Mouse (Mus musculus) C2C12 (cell line): ENCODE results near the gene Wwtr1. TPM values are rescaled to one million over a fixed set of nuclear protein-coding genes. Genes with fewer than 3 reads are reported as not detected.

Experiments used
- H3K27me3 ChIP-seq: one replicate; pipeline ENCODE4 v1.6.1; 2011; ENCODE audit not compliant: control insufficient read depth, insufficient read depth, insufficient read length
- H3K36me3 ChIP-seq: one replicate; pipeline ENCODE4 v1.6.1; 2011; ENCODE audit not compliant: control insufficient read depth, insufficient read depth
- H3K4me3 ChIP-seq: one replicate; pipeline ENCODE4 v1.5.1; 2011; ENCODE audit warnings: mild to moderate bottlenecking, control low read depth; ENCODE audit not compliant: poor library complexity, insufficient read depth, severe bottlenecking
- H3K79me2 ChIP-seq: one replicate; pipeline ENCODE4 v1.6.1; 2011; ENCODE audit not compliant: control insufficient read depth, insufficient read depth
- H3K79me3 ChIP-seq: one replicate; pipeline ENCODE4 v1.6.1; 2011; ENCODE audit warnings: low read depth, control low read depth
- H3ac ChIP-seq: one replicate; pipeline ENCODE3; 2011; ENCODE audit warnings: low read depth; ENCODE audit not compliant: control insufficient read depth, insufficient read length
- CEBPB ChIP-seq: IDR thresholded peaks from one replicate; pipeline ENCODE4 v1.6.1; 2011; ENCODE audit warnings: low read depth, mild to moderate bottlenecking, control low read depth, moderate library complexity
- CTCF ChIP-seq: IDR thresholded peaks from one replicate; pipeline ENCODE4 v1.5.1; 2011; ENCODE audit not compliant: control insufficient read depth, insufficient read depth, insufficient read length
- FOSL1 ChIP-seq: IDR thresholded peaks from one replicate; pipeline ENCODE4 v1.8.0; 2011; ENCODE audit warnings: mild to moderate bottlenecking, low read length; ENCODE audit not compliant: poor library complexity, insufficient read depth, severe bottlenecking
- MAX ChIP-seq: IDR thresholded peaks from one replicate; pipeline ENCODE4 v1.6.1; 2011; ENCODE audit warnings: mild to moderate bottlenecking, control low read depth
- MYOD1 ChIP-seq: IDR thresholded peaks from one replicate; pipeline ENCODE4 v1.6.1; 2011; ENCODE audit warnings: low read depth; ENCODE audit not compliant: control insufficient read depth, insufficient read length
- MYOG ChIP-seq: IDR thresholded peaks from one replicate; pipeline ENCODE4 v1.6.1; 2011; ENCODE audit not compliant: control insufficient read depth, insufficient read length; ENCODE audit errors: extremely low read depth
- USF1 ChIP-seq: IDR thresholded peaks from one replicate; pipeline ENCODE4 v1.6.1; 2011; ENCODE audit warnings: low read depth, mild to moderate bottlenecking, control low read depth, moderate library complexity
- polyA plus RNA-seq: library from polyadenylated mRNA; unstranded; fragments of >200 nt; fragmentation: generic; extraction: Trizol; gene quantifications from one replicate; pipeline ENCODE4 v1.2.1, GENCODE M21; 2012; ENCODE audit warnings: missing spikeins

Wwtr1 gene
- polyA plus RNA-seq, 1 experiment: 26.7 TPM

GRCm38 (mm10) chr3:57447889-57448288 is 127.8 kb downstream of the Wwtr1 start:
- Histone ChIP-seq H3K79me3 (no peaks in the 10 kb centered on the region), H3K27me3 (no peaks in the 10 kb centered on the region), H3ac (no peak overlapping the region), H3K79me2 (no peaks in the 10 kb centered on the region), H3K4me3 (no peak overlapping the region), H3K36me3 (no peaks in the 10 kb centered on the region)
- TF ChIP-seq CTCF (no peak), USF1 (no peak), MAX (no peak), MYOD1 (no peak), FOSL1 (no peak), CEBPB (no peak), MYOG (no peak)

- Histone ChIP-seq H3K79me3 (no peaks in the 10 kb centered on the region), H3K36me3 (no peaks in the 10 kb centered on the region), H3K4me3 (no peak overlapping the region), H3ac (no peak overlapping the region), H3K27me3 (no peaks in the 10 kb centered on the region), H3K79me2 (no peaks in the 10 kb centered on the region)
- TF ChIP-seq MYOD1: no peak
- no peak for TF ChIP-seq MAX
- TF ChIP-seq CTCF: no peak
- no peak for TF ChIP-seq CEBPB
- TF ChIP-seq USF1: no peak
- no peak for TF ChIP-seq MYOG
- TF ChIP-seq FOSL1: no peak
Observed at GRCm38 (mm10) chr3:57445706-57446105, 130.0 kb downstream of the Wwtr1 start.

GRCm38 (mm10) chr3:57440956-57441355 is 134.8 kb downstream of the Wwtr1 start:
- H3K79me3 ChIP-seq: no peaks in the 10 kb centered on the region
- H3K36me3 ChIP-seq: no peaks in the 10 kb centered on the region
- TF ChIP-seq FOSL1: no peak
- TF ChIP-seq MYOD1: no peak
- TF ChIP-seq MYOG: no peak
- TF ChIP-seq USF1: no peak
- no peak overlapping the region for H3K4me3 ChIP-seq
- no peaks in the 10 kb centered on the region for H3K27me3 ChIP-seq
- no peak overlapping the region for H3ac ChIP-seq
- H3K79me2 ChIP-seq: no peaks in the 10 kb centered on the region

- Histone ChIP-seq H3K79me2 (no peaks in the 10 kb centered on the region), H3K27me3 (no peaks in the 10 kb centered on the region), H3K79me3 (no peaks in the 10 kb centered on the region), H3K4me3 (no peak overlapping the region), H3K36me3 (no peaks in the 10 kb centered on the region), H3ac (no peak overlapping the region)
- TF ChIP-seq MAX: peak; percentile 60
- TF ChIP-seq FOSL1: no peak
Observed at GRCm38 (mm10) chr3:57435364-57435763, 140.3 kb downstream of the Wwtr1 start.

- H3K79me3 ChIP-seq: no peaks in the 10 kb centered on the region
- H3ac ChIP-seq: no peak overlapping the region
- H3K79me2 ChIP-seq: no peaks in the 10 kb centered on the region
- no peaks in the 10 kb centered on the region for H3K36me3 ChIP-seq
- TF ChIP-seq USF1 (peak; percentile 6), FOSL1 (no peak)
- no peaks in the 10 kb centered on the region for H3K27me3 ChIP-seq
- no peak overlapping the region for H3K4me3 ChIP-seq
Observed at GRCm38 (mm10) chr3:57431706-57432105, 144.0 kb downstream of the Wwtr1 start.

DNA sequence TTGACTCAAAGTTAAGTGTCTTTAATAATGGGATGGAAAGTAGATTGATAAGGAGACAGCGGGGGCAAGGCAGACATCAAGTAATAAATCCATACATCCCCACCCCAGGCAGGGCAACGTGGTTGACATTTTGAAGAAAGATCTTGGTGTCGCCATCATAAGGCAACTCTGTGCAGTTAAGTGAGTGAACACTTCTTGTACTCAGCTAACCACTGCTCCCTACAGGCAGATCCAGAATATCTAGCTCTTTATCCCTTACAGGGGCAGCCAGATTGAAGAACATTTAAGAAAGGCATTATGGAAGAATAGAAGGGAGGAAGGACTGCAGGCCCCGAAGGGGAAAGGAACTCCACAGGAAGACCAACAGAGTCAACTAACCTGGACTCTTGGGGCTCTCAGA is 146.2 kb downstream of the Wwtr1 start:
- H3ac ChIP-seq: no peak overlapping the region
- no peaks in the 10 kb centered on the region for H3K79me3 ChIP-seq
- no peaks in the 10 kb centered on the region for H3K79me2 ChIP-seq
- TF ChIP-seq MAX (no peak), CTCF (no peak), FOSL1 (no peak), USF1 (no peak), MYOD1 (no peak), CEBPB (no peak), MYOG (no peak)
- H3K27me3 ChIP-seq: no peaks in the 10 kb centered on the region
- no peak overlapping the region for H3K4me3 ChIP-seq
- H3K36me3 ChIP-seq: no peaks in the 10 kb centered on the region
